Mouse (Mus musculus): ENCODE measurements around the gene Phyh. TPM values are rescaled to one million over a fixed set of nuclear protein-coding genes. Genes with fewer than 3 reads are reported as not detected.
"Not testable (repeated sequence)": the region's sequence is repeated elsewhere in the genome, so short reads cannot be mapped to it uniquely, and the experiment has no call there.

Phyh gene
- polyA plus RNA-seq, 2 experiments = 31.0 to 46.0 TPM

- no peak for TF ChIP-seq POLR2A (IDR thresholded peaks at IDR 0.05; ENCODE audit: borderline replicate concordance, extremely low read depth, insufficient read depth, insufficient read length)
- H3K4me3 ChIP-seq (replicated peaks; ENCODE audit: low read length) = no peak overlapping the region
- H3K4me1 ChIP-seq (ENCODE audit: control insufficient read depth, insufficient read depth, low read length) = no peaks in the 10 kb centered on the region
- no peak overlapping the region for H3K4me2 ChIP-seq (replicated peaks; ENCODE audit: low read depth, low read length, severe bottlenecking)
- 85% methylated on average over 2 of the region's 2 CpGs for WGBS
- DNase-seq (ENCODE audit: low spot score) = no peak
- H3K9me3 ChIP-seq (ENCODE audit: control insufficient read depth, low read length) = no peaks in the 10 kb centered on the region
- H3K27ac ChIP-seq (replicated peaks; ENCODE audit: low read depth, low read length) = no peak overlapping the region
- ATAC-seq (ENCODE audit: low FRiP score, low read depth) = no peak
- no peak overlapping the region for H3K9ac ChIP-seq (ENCODE audit: low read depth, low read length, severe bottlenecking)
- H3K36me3 ChIP-seq (ENCODE audit: control insufficient read depth, insufficient read depth, low read length) = peaks cover 24% of the 10 kb centered on the region
- H3K27me3 ChIP-seq (ENCODE audit: control insufficient read depth, insufficient read depth, low read length) = no peaks in the 10 kb centered on the region
Measured at GRCm38 (mm10) chr2:4929230-4929629, 10.4 kb downstream of the Phyh start.

- no peaks in the 10 kb centered on the region for H3K27me3 ChIP-seq (ENCODE audit: control insufficient read depth, insufficient read depth, low read length)
- ATAC-seq (ENCODE audit: low FRiP score, low read depth) (no peak), DNase-seq (ENCODE audit: low spot score) (no peak)
- H3K27ac ChIP-seq (replicated peaks; ENCODE audit: low read depth, low read length) = no peak overlapping the region
- H3K36me3 ChIP-seq (ENCODE audit: control insufficient read depth, insufficient read depth, low read length) = peaks cover 33% of the 10 kb centered on the region
- no peak for TF ChIP-seq POLR2A (IDR thresholded peaks at IDR 0.05; ENCODE audit: borderline replicate concordance, extremely low read depth, insufficient read depth, insufficient read length)
- no peak overlapping the region for H3K9ac ChIP-seq (ENCODE audit: low read depth, low read length, severe bottlenecking)
- no peak overlapping the region for H3K4me2 ChIP-seq (replicated peaks; ENCODE audit: low read depth, low read length, severe bottlenecking)
- no peaks in the 10 kb centered on the region for H3K4me1 ChIP-seq (ENCODE audit: control insufficient read depth, insufficient read depth, low read length)
- H3K4me3 ChIP-seq (replicated peaks; ENCODE audit: low read length) = no peak overlapping the region
- WGBS = 90% methylated on average over 9 of the region's 9 CpGs
- no peaks in the 10 kb centered on the region for H3K9me3 ChIP-seq (ENCODE audit: control insufficient read depth, low read length)
Measured at GRCm38 (mm10) chr2:4934516-4934915, 15.7 kb downstream of the Phyh start.

GRCm38 (mm10) chr2:4937931-4938330, 19.1 kb downstream of the Phyh start:
- no peak for DNase-seq (ENCODE audit: low spot score)
- H3K27ac ChIP-seq (replicated peaks; ENCODE audit: low read depth, low read length) = no peak overlapping the region
- no peak overlapping the region for H3K4me3 ChIP-seq (replicated peaks; ENCODE audit: low read length)
- TF ChIP-seq POLR2A (IDR thresholded peaks at IDR 0.05; ENCODE audit: borderline replicate concordance, extremely low read depth, insufficient read depth, insufficient read length) = no peak
- H3K36me3 ChIP-seq (ENCODE audit: control insufficient read depth, insufficient read depth, low read length) = peaks cover 17% of the 10 kb centered on the region
- no peaks in the 10 kb centered on the region for H3K4me1 ChIP-seq (ENCODE audit: control insufficient read depth, insufficient read depth, low read length)
- no peaks in the 10 kb centered on the region for H3K9me3 ChIP-seq (ENCODE audit: control insufficient read depth, low read length)
- ATAC-seq (ENCODE audit: low FRiP score, low read depth) = no peak
- H3K4me2 ChIP-seq (replicated peaks; ENCODE audit: low read depth, low read length, severe bottlenecking) = no peak overlapping the region
- WGBS = 91% methylated on average over 7 of the region's 7 CpGs
- no peak overlapping the region for H3K9ac ChIP-seq (ENCODE audit: low read depth, low read length, severe bottlenecking)
- H3K27me3 ChIP-seq (ENCODE audit: control insufficient read depth, insufficient read depth, low read length) = no peaks in the 10 kb centered on the region

- no peak overlapping the region for H3K9ac ChIP-seq (ENCODE audit: low read depth, low read length, severe bottlenecking)
- peaks cover 15% of the 10 kb centered on the region for H3K36me3 ChIP-seq (ENCODE audit: control insufficient read depth, insufficient read depth, low read length)
- H3K27ac ChIP-seq (replicated peaks; ENCODE audit: low read depth, low read length) = no peak overlapping the region
- DNase-seq (ENCODE audit: low spot score) (no peak), ATAC-seq (ENCODE audit: low FRiP score, low read depth) (no peak)
- H3K4me2 ChIP-seq (replicated peaks; ENCODE audit: low read depth, low read length, severe bottlenecking) = no peak overlapping the region
- H3K9me3 ChIP-seq (ENCODE audit: control insufficient read depth, low read length) = no peaks in the 10 kb centered on the region
- no peak for TF ChIP-seq POLR2A (IDR thresholded peaks at IDR 0.05; ENCODE audit: borderline replicate concordance, extremely low read depth, insufficient read depth, insufficient read length)
- H3K4me3 ChIP-seq (replicated peaks; ENCODE audit: low read length) = no peak overlapping the region
- no peaks in the 10 kb centered on the region for H3K4me1 ChIP-seq (ENCODE audit: control insufficient read depth, insufficient read depth, low read length)
- no peaks in the 10 kb centered on the region for H3K27me3 ChIP-seq (ENCODE audit: control insufficient read depth, insufficient read depth, low read length)
- 91% methylated on average over 11 of the region's 11 CpGs for WGBS
Measured at GRCm38 (mm10) chr2:4940861-4941260, 22.0 kb downstream of the Phyh start.

- 83% methylated on average over 7 of the region's 8 CpGs for WGBS
- not testable (repeated sequence) for H3K9ac ChIP-seq (ENCODE audit: low read depth, low read length, severe bottlenecking); H3K4me2 ChIP-seq (replicated peaks; ENCODE audit: low read depth, low read length, severe bottlenecking); ATAC-seq (ENCODE audit: low FRiP score, low read depth); H3K4me1 ChIP-seq (ENCODE audit: control insufficient read depth, insufficient read depth, low read length); H3K9me3 ChIP-seq (ENCODE audit: control insufficient read depth, low read length); DNase-seq (ENCODE audit: low spot score); H3K36me3 ChIP-seq (ENCODE audit: control insufficient read depth, insufficient read depth, low read length); H3K27ac ChIP-seq (replicated peaks; ENCODE audit: low read depth, low read length); H3K27me3 ChIP-seq (ENCODE audit: control insufficient read depth, insufficient read depth, low read length); H3K4me3 ChIP-seq (replicated peaks; ENCODE audit: low read length)
Measured at GRCm38 (mm10) chr2:4949691-4950090, 30.9 kb downstream of the Phyh start.

- H3K4me1 ChIP-seq (ENCODE audit: control insufficient read depth, insufficient read depth, low read length) = no peaks in the 10 kb centered on the region
- no peak overlapping the region for H3K4me3 ChIP-seq (replicated peaks; ENCODE audit: low read length)
- H3K9me3 ChIP-seq (ENCODE audit: control insufficient read depth, low read length) = no peaks in the 10 kb centered on the region; the same call in 1 of the 2 replicates
- H3K36me3 ChIP-seq (ENCODE audit: control insufficient read depth, insufficient read depth, low read length) = no peaks in the 10 kb centered on the region
- H3K27ac ChIP-seq (replicated peaks; ENCODE audit: low read depth, low read length) = no peak overlapping the region
- no peak overlapping the region for H3K4me2 ChIP-seq (replicated peaks; ENCODE audit: low read depth, low read length, severe bottlenecking)
- 88% methylated on average over 2 of the region's 2 CpGs for WGBS
- no peaks in the 10 kb centered on the region for H3K27me3 ChIP-seq (ENCODE audit: control insufficient read depth, insufficient read depth, low read length)
- no peak for TF ChIP-seq POLR2A (IDR thresholded peaks at IDR 0.05; ENCODE audit: borderline replicate concordance, extremely low read depth, insufficient read depth, insufficient read length)
- no peak overlapping the region for H3K9ac ChIP-seq (ENCODE audit: low read depth, low read length, severe bottlenecking)
- ATAC-seq (ENCODE audit: low FRiP score, low read depth) (no peak), DNase-seq (ENCODE audit: low spot score) (no peak)
Measured at GRCm38 (mm10) chr2:4950986-4951385, 32.2 kb downstream of the Phyh start.

Data from limb, embryonic 14.5 days (tissue).